Mouse (Mus musculus): ENCODE measurements around the gene Gm14409.
"Not testable (repeated sequence)": the region's sequence is repeated elsewhere in the genome, so short reads cannot be mapped to it uniquely, and the experiment has no call there.

The Gm14409 gene

GRCm38 (mm10) chr2:177266936-177267335, at the start of gene Gm14409:
TSS of gene Gm14409 (minus strand) at chr2:177267036.
- not testable (repeated sequence) for DNase-seq (ENCODE audit: extremely low spot score)

GRCm38 (mm10) chr2:177309627-177310026, 42.8 kb upstream of the Gm14409 start:
- not testable (repeated sequence) for DNase-seq (ENCODE audit: extremely low spot score)

GRCm38 (mm10) chr2:177304980-177305379, 38.1 kb upstream of the Gm14409 start:
- not testable (repeated sequence) for DNase-seq (ENCODE audit: extremely low spot score)

GRCm38 (mm10) chr2:177283701-177284100, 16.9 kb upstream of the Gm14409 start:
- DNase-seq (ENCODE audit: extremely low spot score) = not testable (repeated sequence)

GRCm38 (mm10) chr2:177277754-177278153, 10.9 kb upstream of the Gm14409 start:
- not testable (repeated sequence) for DNase-seq (ENCODE audit: extremely low spot score)

GRCm38 (mm10) chr2:177272237-177272636, 5.4 kb upstream of the Gm14409 start:
- DNase-seq (ENCODE audit: extremely low spot score) = not testable (repeated sequence)

- not testable (repeated sequence) for DNase-seq (ENCODE audit: extremely low spot score)
These were observed 19.4 kb downstream of the Gm14409 start for GRCm38 (mm10) chr2:177247449-177247848.

- not testable (repeated sequence) for DNase-seq (ENCODE audit: extremely low spot score)
These were observed 36.4 kb downstream of the Gm14409 start for GRCm38 (mm10) chr2:177230461-177230860.
